ENCODE assay signal across 9 mouse cellular contexts in genomic region chr1:54380978-54381914, GRCm38 (mm10). TPM values are rescaled to one million over a fixed set of nuclear protein-coding genes. Genes with fewer than 3 reads are reported as not detected.
A peak's percentile ranks its signal among the peaks of the same experiment; 100 is the strongest.
DNase-seq lines count a peak whose midpoint lies in the region; ATAC-seq lines count a peak whose summit lies in the region.
"Had no signal": no experiment of that assay in that cellular context is flagged by ENCODE, and none has a peak within 500 bp of the region (broad histone marks: within the 10 kb centered on the region; RNA-seq: fewer than 3 reads in every experiment).

No protein-coding gene starts in this region.

- no peaks in the 10 kb centered on the region for H3K27me3 ChIP-seq in intestine, embryonic 14.5 days (replicated peaks; ENCODE audit: control insufficient read depth, insufficient read depth, low read length)
- no peaks in the 10 kb centered on the region for H3K27me3 ChIP-seq in intestine, embryonic 15.5 days (replicated peaks)
- H3K27me3 ChIP-seq: liver, embryonic 15.5 days had no signal

- no peak overlapping the region for H3K27ac ChIP-seq in intestine, embryonic 14.5 days (ENCODE audit: low read depth)
- H3K27ac ChIP-seq in intestine, embryonic 15.5 days: no peak overlapping the region
- H3K27ac ChIP-seq: liver, embryonic 15.5 days had no signal

- H3K4me2 ChIP-seq in intestine, embryonic 14.5 days (ENCODE audit: low read length): no peak overlapping the region
- H3K4me2 ChIP-seq in intestine, embryonic 15.5 days (replicated peaks): no peak overlapping the region
- H3K4me2 ChIP-seq: liver, embryonic 15.5 days had no signal

- H3K36me3 ChIP-seq in intestine, embryonic 14.5 days (ENCODE audit: control insufficient read depth, insufficient read depth, low read length): no peaks in the 10 kb centered on the region
- no peaks in the 10 kb centered on the region for H3K36me3 ChIP-seq in intestine, embryonic 15.5 days
- H3K36me3 ChIP-seq: liver, embryonic 15.5 days had no signal

- H3K9me3 ChIP-seq in intestine, embryonic 14.5 days (ENCODE audit: control insufficient read depth, low read length): no peaks in the 10 kb centered on the region
- H3K9me3 ChIP-seq in intestine, embryonic 15.5 days: no peaks in the 10 kb centered on the region
- H3K9me3 ChIP-seq: liver, embryonic 15.5 days had no signal

- 88% methylated on average over 9 of the region's 9 CpGs for WGBS in intestine, embryonic 14.5 days
- WGBS in intestine, embryonic 15.5 days: 91% methylated on average over 9 of the region's 9 CpGs

- DNase-seq in intestine, embryonic 14.5 days (ENCODE audit: low spot score): peak; percentile 60
- peak; percentile 83 for DNase-seq in ZHBTc4 (ENCODE audit: low read depth, low spot score)
- DNase-seq in cerebellum, postnatal 36 days: peak; percentile 64 to 67
- peak; percentile 63 for DNase-seq in heart, adult 8-10 months (ENCODE audit: low spot score)
- DNase-seq in layer of hippocampus, adult 11-12 months (ENCODE audit: low spot score): peak; percentile 69
- peak; percentile 77 for DNase-seq in lung, postnatal 14 days
- DNase-seq in spleen, postnatal 36 days (ENCODE audit: low spot score in 2 of 2): peak; percentile 5 to 32

- no peak overlapping the region for H3K9ac ChIP-seq in intestine, embryonic 14.5 days (ENCODE audit: low read length)
- H3K9ac ChIP-seq in intestine, embryonic 15.5 days: no peak overlapping the region
- H3K9ac ChIP-seq: liver, embryonic 15.5 days had no signal

- H3K4me1 ChIP-seq in intestine, embryonic 14.5 days (replicated peaks; ENCODE audit: control insufficient read depth, insufficient read depth, low read length): no peaks in the 10 kb centered on the region
- no peaks in the 10 kb centered on the region for H3K4me1 ChIP-seq in intestine, embryonic 15.5 days (replicated peaks)
- H3K4me1 ChIP-seq: liver, embryonic 15.5 days had no signal

- no peak overlapping the region for H3K4me3 ChIP-seq in intestine, embryonic 14.5 days (ENCODE audit: low read depth, low read length)
- H3K4me3 ChIP-seq in intestine, embryonic 15.5 days (replicated peaks): no peak overlapping the region
- H3K4me3 ChIP-seq: liver, embryonic 15.5 days had no signal

- peak; percentile 63; the same call in 1 of the 2 replicates for ATAC-seq in intestine, embryonic 14.5 days (replicated peaks; ENCODE audit: low FRiP score, low TSS enrichment, low read depth)
- ATAC-seq in intestine, embryonic 15.5 days: no peak

RNA-seq across cellular contexts. Expression of gene Gtf3c3, which starts 57.5 kb away (rescaled TPM):
- 22.6 and 29.3 TPM in 2 replicates for polyA plus RNA-seq in intestine, embryonic 14.5 days (2014; fragmentation: Nextera tagmentation; extraction: Ambion mirVana)
- polyA plus RNA-seq in intestine, embryonic 15.5 days (2015; fragmentation: Nextera tagmentation; extraction: Ambion mirVana): 17.5 and 20.8 TPM in 2 replicates
- 10 to 100 TPM in 2 of 4 experiments, 1 to 10 TPM in 2; 9.6 to 14.5 (median 10.8) TPM for total RNA-seq in heart, adult 8-10 months (2022)

Comparison
In these comparisons a context has a peak if more than half of its experiments do, and no peak if none do; other contexts are left out.
1. DNase-seq: peak in every context shown above with its lines; median percentile 83 in ZHBTc4; 77 in lung, postnatal 14 days; 69 in layer of hippocampus, adult 11-12 months; 66 in cerebellum, postnatal 36 days; 63 in heart, adult 8-10 months; 60 in intestine, embryonic 14.5 days; 18 in spleen, postnatal 36 days.